Mouse (Mus musculus): ENCODE data around the gene Gpha2.

DNA sequence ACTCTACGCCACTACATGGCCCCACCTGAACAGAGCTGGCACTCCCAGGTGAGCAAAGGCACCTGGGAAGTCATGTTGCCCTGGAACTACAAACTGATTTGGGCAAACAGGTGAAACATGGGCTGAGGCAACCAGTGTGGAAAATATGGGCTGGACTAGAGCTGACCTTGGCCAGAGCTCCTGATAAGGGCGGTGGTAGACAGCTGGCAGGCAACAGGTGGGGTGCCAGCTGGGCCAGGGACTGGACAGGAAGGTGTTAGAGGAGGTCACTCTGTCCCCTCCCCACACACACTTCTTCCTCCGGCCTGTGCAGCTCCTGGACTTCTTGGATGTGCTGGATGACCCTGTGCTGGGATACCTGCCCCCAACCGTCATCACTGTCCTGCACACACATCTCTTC, 26.8 kb downstream of the Gpha2 start:
- TF ChIP-seq CTCF (conservative IDR thresholded peaks at IDR 0.05 in 1 of 2, IDR thresholded peaks at IDR 0.05 in 1 of 2; ENCODE audit: low read depth in 2 of 2, low read length in 2 of 2) (no peak), USF1 (IDR thresholded peaks at IDR 0.05; ENCODE audit: low read depth, low read length) (no peak), POLR2A (IDR thresholded peaks at IDR 0.05; ENCODE audit: low read depth, low read length) (no peak), MAFK (IDR thresholded peaks at IDR 0.05; ENCODE audit: insufficient replicate concordance, low read length) (no peak), CHD2 (IDR thresholded peaks at IDR 0.05; ENCODE audit: low read length) (no peak), POLR2AphosphoS2 (IDR thresholded peaks at IDR 0.05; ENCODE audit: low read depth, low read length) (no peak), TCF12 (IDR thresholded peaks at IDR 0.05; ENCODE audit: low read depth, low read length) (no peak), EP300 (IDR thresholded peaks at IDR 0.05; ENCODE audit: low read length) (no peak), ZMIZ1 (IDR thresholded peaks at IDR 0.05; ENCODE audit: low read depth, low read length) (no peak), NELFE (IDR thresholded peaks at IDR 0.05; ENCODE audit: low read depth, low read length) (no peak), ZC3H11A (IDR thresholded peaks at IDR 0.05; ENCODE audit: low read depth, low read length) (no peak), MEF2A (IDR thresholded peaks at IDR 0.05; ENCODE audit: borderline replicate concordance, low read depth, low read length) (no peak)

Data from CH12.LX (cell line).